Mouse (Mus musculus) CH12.LX (cell line): Measurements from ENCODE around the gene Ssh3. TPM values are rescaled to one million over a fixed set of nuclear protein-coding genes. Genes with fewer than 3 reads are reported as not detected.
A peak's percentile ranks its signal among the peaks of the same experiment; 100 is the strongest.

Source experiments
- DNase-seq: peaks from one replicate; pipeline ENCODE4 v3.0.0-alpha.2; 2013; ENCODE audit errors: extremely low read depth
- H3K27ac ChIP-seq: 2 replicates; pipeline ENCODE4 v1.5.1; 2012; ENCODE audit warnings: low read depth, mild to moderate bottlenecking, control low read depth, moderate library complexity; ENCODE audit not compliant: insufficient read depth
- H3K27me3 ChIP-seq: replicated peaks from 2 replicates; pipeline ENCODE3; 2012; ENCODE audit warnings: inconsistent platforms
- H3K36me3 ChIP-seq, 2 experiments: replicated peaks in 1 of 2; 2 replicates each; pipeline versions ENCODE3 to v1.6.1; 2012; ENCODE audit warnings: inconsistent platforms in 1 of 2, low read length in 1 of 2, mild to moderate bottlenecking in 1 of 2, mixed read lengths in 1 of 2, moderate library complexity in 1 of 2; ENCODE audit not compliant: control insufficient read depth in 1 of 2, insufficient read depth in 1 of 2
- H3K4me1 ChIP-seq, 2 experiments: 2 replicates each; pipeline ENCODE4 v1.6.1; 2012; ENCODE audit warnings: inconsistent platforms in 1 of 2, moderate library complexity in 1 of 2; ENCODE audit not compliant: insufficient read depth in 2 of 2, control insufficient read depth in 1 of 2
- H3K4me2 ChIP-seq: 2 replicates; pipeline ENCODE4 v1.6.1; 2012; ENCODE audit warnings: low read depth, mild to moderate bottlenecking, control low read depth; ENCODE audit not compliant: poor library complexity, insufficient read depth, severe bottlenecking
- H3K4me3 ChIP-seq, 3 experiments: fragments of 150-350 bp in 1 of 3; sonication (generic) in 1 of 3; replicated peaks in 1 of 3; 2 replicates each; pipeline versions ENCODE3 to v1.5.1; 2011 to 2012; ENCODE audit warnings: low read depth in 2 of 3, low read length in 2 of 3, mild to moderate bottlenecking in 2 of 3, moderate library complexity in 2 of 3, control low read depth in 1 of 3, improper control_type of control experiment in 1 of 3, inconsistent platforms in 1 of 3, mixed read lengths in 1 of 3; ENCODE audit not compliant: poor library complexity in 1 of 3
- H3K79me2 ChIP-seq: replicated peaks from 2 replicates; pipeline ENCODE4 v1.6.1; 2012; ENCODE audit warnings: mild to moderate bottlenecking, moderate library complexity; ENCODE audit not compliant: control insufficient read depth, poor library complexity, insufficient read depth, severe bottlenecking; ENCODE audit errors: extremely low read depth
- H3K9ac ChIP-seq: 2 replicates; pipeline ENCODE4 v1.6.1; 2012; ENCODE audit warnings: low read depth, mild to moderate bottlenecking, control low read depth, moderate library complexity; ENCODE audit not compliant: insufficient read depth
- H3K9me3 ChIP-seq: replicated peaks from 2 replicates; pipeline ENCODE3; 2012; ENCODE audit warnings: low read length, inconsistent platforms, mixed read lengths
- CHD1 ChIP-seq: IDR thresholded peaks from 2 replicates; pipeline ENCODE4 v1.6.1; 2012; ENCODE audit warnings: low read depth, low read length, improper control_type of control experiment, inconsistent platforms
- CTCF ChIP-seq, 2 experiments: IDR thresholded peaks in 1 of 2; conservative IDR thresholded peaks in 1 of 2; 2 replicates each; pipeline ENCODE4 v1.5.1; 2011 to 2012; ENCODE audit warnings: low read depth in 2 of 2, low read length in 2 of 2, improper control_type of control experiment in 1 of 2, inconsistent platforms in 1 of 2, mild to moderate bottlenecking in 1 of 2, moderate library complexity in 1 of 2
- E2F4 ChIP-seq: IDR thresholded peaks from 2 replicates; pipeline ENCODE4 v1.6.1; 2011; ENCODE audit warnings: low read depth, low read length, improper control_type of control experiment; ENCODE audit not compliant: insufficient replicate concordance
- HCFC1 ChIP-seq: IDR thresholded peaks from 2 replicates; pipeline ENCODE4 v1.6.1; 2012; ENCODE audit warnings: low read depth, mild to moderate bottlenecking, inconsistent platforms, low read length, improper control_type of control experiment
- MAFK ChIP-seq: IDR thresholded peaks from 2 replicates; pipeline ENCODE4 v1.6.1; 2011; ENCODE audit warnings: low read length, improper control_type of control experiment; ENCODE audit not compliant: insufficient replicate concordance
- MAZ ChIP-seq: IDR thresholded peaks from 2 replicates; pipeline ENCODE4 v1.6.1; 2012; ENCODE audit warnings: low read depth, mild to moderate bottlenecking, inconsistent platforms, low read length, improper control_type of control experiment, moderate library complexity
- MEF2A ChIP-seq: IDR thresholded peaks from 2 replicates; pipeline ENCODE4 v1.6.1; 2014; ENCODE audit warnings: low read depth, mild to moderate bottlenecking, inconsistent platforms, low read length, improper control_type of control experiment, borderline replicate concordance
- MXI1 ChIP-seq: IDR thresholded peaks from 2 replicates; pipeline ENCODE4 v1.6.1; 2011; ENCODE audit warnings: mild to moderate bottlenecking, low read depth, low read length, improper control_type of control experiment
- PAX5 ChIP-seq: IDR thresholded peaks from 2 replicates; pipeline ENCODE4 v1.6.1; 2012; ENCODE audit warnings: low read length, inconsistent platforms, mixed read lengths
- RCOR1 ChIP-seq: conservative IDR thresholded peaks from 2 replicates; pipeline ENCODE4 v1.6.1; 2012; ENCODE audit warnings: low read depth, mild to moderate bottlenecking, inconsistent platforms, low read length, improper control_type of control experiment
- TCF12 ChIP-seq: IDR thresholded peaks from 2 replicates; pipeline ENCODE4 v1.6.1; 2014; ENCODE audit warnings: low read depth, mild to moderate bottlenecking, inconsistent platforms, low read length, improper control_type of control experiment
- UBTF ChIP-seq: IDR thresholded peaks from 2 replicates; pipeline ENCODE4 v1.6.1; 2012; ENCODE audit warnings: low read depth, mild to moderate bottlenecking, inconsistent platforms, low read length, improper control_type of control experiment, moderate library complexity
- ZC3H11A ChIP-seq: IDR thresholded peaks from 2 replicates; pipeline ENCODE4 v1.6.1; 2012; ENCODE audit warnings: low read depth, mild to moderate bottlenecking, inconsistent platforms, low read length, improper control_type of control experiment
- ZNF384 ChIP-seq: IDR thresholded peaks from 2 replicates; pipeline ENCODE4 v1.6.1; 2012; ENCODE audit warnings: low read depth, low read length, improper control_type of control experiment, inconsistent platforms
- dilution Hi-C: fragments of 300-500 bp; cut with MboI; formaldehyde crosslinking; loops from 2 replicates; pipeline ENCODE4 v1.14.3; 2020; ENCODE audit warnings: low sequenced_read_pairs; ENCODE audit not compliant: extremely low pct_unique_long_range_greater_than_20kb, extremely low pct_ligation_motif_present
- in situ Hi-C: fragments of 300-500 bp; cut with MboI; formaldehyde crosslinking; loops from 3 replicates; pipeline ENCODE4 v1.14.3; 2019; ENCODE audit warnings: low sequenced_read_pairs, low pct_ligation_motif_present, low pct_unique_long_range_greater_than_20kb, mixed read lengths
- polyA plus RNA-seq: library from polyadenylated mRNA; unstranded; fragments of >175 nt; gene quantifications from 2 replicates; pipeline ENCODE4 v1.2.1, GENCODE M21; 2012; ENCODE audit warnings: low read depth; ENCODE audit not compliant: insufficient read length
- total RNA-seq, 2 experiments: library from RNA; depleted of rRNA; stranded (reverse); fragments of 300-350 nt in 1 of 2; fragments of >200 nt in 1 of 2; gene quantifications; 2 replicates each; pipeline ENCODE4 v1.2.3; 2012 to 2014

Ssh3 gene
- total and polyA plus RNA-seq, 3 experiments: 5.6 to 30.0 (median 12.3) TPM

GRCm38 (mm10) chr19:4214071-4214770 is 54.8 kb downstream of the Ssh3 start, which contains the start of the genes Clcf1 and AC109138.7:
Gene Clcf1 (plus strand): TSS chr19:4214238.
Gene AC109138.7 (plus strand): TSS chr19:4214357.
- no peak for DNase-seq
- Histone ChIP-seq H3K36me3 (no peaks in the 10 kb centered on the region), H3K9ac (peak within 1 kb of the TSS; percentile 93), H3K4me1 (peaks cover 9 to 28% of the 10 kb centered on the region in 2 experiments; a peak in 3 of 4 replicates), H3K4me2 (peak within 1 kb of the TSS; percentile 84), H3K27ac (no peak within 1 kb of the TSS), H3K4me3 (peak within 1 kb of the TSS; percentile 16 to 74 (median 33)), H3K9me3 (no peaks in the 10 kb centered on the region), H3K27me3 (peaks cover 63% of the 10 kb centered on the region), H3K79me2 (no peaks in the 10 kb centered on the region)
- dilution Hi-C loops (no loop called here), in situ Hi-C loops (no loop called here)
- TF ChIP-seq UBTF (peak; percentile 91; the same call in 1 of the 2 replicates), RCOR1 (no peak), MAZ (peak; percentile 91), ZNF384 (peak; percentile 84)

DNA sequence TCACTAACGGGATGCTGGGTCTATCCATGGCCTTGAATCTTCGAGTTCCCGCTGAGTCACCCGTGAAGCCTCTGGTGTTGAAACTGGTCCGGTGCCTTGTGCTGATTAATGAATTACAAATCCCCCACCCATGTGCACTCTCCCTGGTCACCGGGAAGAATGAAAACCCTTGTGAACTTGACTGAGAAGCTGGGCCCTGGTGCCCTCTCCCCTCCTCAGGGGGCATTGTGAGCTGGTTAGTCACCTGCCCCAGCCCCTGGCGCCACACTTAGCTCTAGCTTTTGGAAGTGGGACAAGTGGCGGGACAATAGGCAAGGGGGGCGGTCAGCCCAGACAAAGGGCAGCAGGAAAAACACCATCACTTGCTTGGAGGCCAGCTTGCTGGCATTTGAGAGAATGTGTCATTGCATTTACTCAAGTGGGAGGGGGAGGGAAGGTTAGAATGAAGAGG is 55.4 kb downstream of the Ssh3 start:
- H3K4me2 ChIP-seq: peak overlapping the region; percentile 84; the same call in 1 of the 2 replicates
- TF ChIP-seq HCFC1: no peak
- no peak for TF ChIP-seq CTCF (conservative IDR thresholded peaks at IDR 0.05 in 1 of 2, IDR thresholded peaks at IDR 0.05 in 1 of 2; ENCODE audit: low read depth in 2 of 2, low read length in 2 of 2)
- no peak for TF ChIP-seq PAX5
- TF ChIP-seq MXI1: no peak
- no peak for TF ChIP-seq ZC3H11A
- no peak for TF ChIP-seq TCF12
- no peak for TF ChIP-seq MEF2A
- no peak for TF ChIP-seq CHD1
- no peak for TF ChIP-seq MAFK
- no peak for TF ChIP-seq E2F4
- no peak for TF ChIP-seq UBTF
- in situ Hi-C loops: no loop called here
- peaks cover 64% of the 10 kb centered on the region for H3K27me3 ChIP-seq
- H3K27ac ChIP-seq: no peak overlapping the region
- no peaks in the 10 kb centered on the region for H3K36me3 ChIP-seq
- DNase-seq: no peak
- no peak overlapping the region for H3K9ac ChIP-seq
- H3K4me3 ChIP-seq: no peak overlapping the region
- H3K4me1 ChIP-seq: peaks cover 14 to 28% of the 10 kb centered on the region in 2 experiments
- H3K9me3 ChIP-seq: no peaks in the 10 kb centered on the region
- dilution Hi-C loops: no loop called here
- H3K79me2 ChIP-seq: no peaks in the 10 kb centered on the region
